Mouse (Mus musculus) megakaryocyte, embryonic 14.5 days (primary cell): ENCODE results near the gene Ntm.

Experiments
- FLI1 ChIP-seq: IDR thresholded peaks from 2 replicates; pipeline ENCODE4 v1.6.1; 2012; ENCODE audit warnings: low read length, inconsistent platforms, mixed read lengths
- GATA1 ChIP-seq: IDR thresholded peaks from 3 replicates; pipeline ENCODE4 v1.6.1; 2012; ENCODE audit warnings: mixed read lengths, low read length, inconsistent platforms, borderline replicate concordance

- TF ChIP-seq GATA1 (no peak), FLI1 (no peak)
Measured at GRCm38 (mm10) chr9:29439401-29439800, 523.5 kb downstream of the Ntm start.
